Mouse (Mus musculus) hindbrain, embryonic 11.5 days (tissue): ENCODE results near the gene Fbl. TPM values are rescaled to one million over a fixed set of nuclear protein-coding genes. Genes with fewer than 3 reads are reported as not detected.
A peak's percentile ranks its signal among the peaks of the same experiment; 100 is the strongest.

Source experiments
- ATAC-seq: fragments of 200-750 bp; cut with Nextera tagmentation; 2 replicates; pipeline ENCODE4 v1.8.0; 2017; ENCODE audit warnings: mild to moderate bottlenecking, moderate TSS enrichment, moderate library complexity; ENCODE audit not compliant: low FRiP score
- DNase-seq: peaks from one replicate; pipeline ENCODE4 v3.0.0-alpha.2; 2015; ENCODE audit warnings: low spot score
- H3K27ac ChIP-seq: fragments of 300-500 bp; sonication (generic); 2 replicates; pipeline ENCODE4 v1.5.1; 2014; ENCODE audit warnings: mild to moderate bottlenecking, low read depth, low read length
- H3K27me3 ChIP-seq: fragments of 300-500 bp; sonication (generic); 2 replicates; pipeline ENCODE4 v1.6.1; 2014; ENCODE audit warnings: mild to moderate bottlenecking, low read length, moderate library complexity, mixed read lengths; ENCODE audit not compliant: control insufficient read depth, insufficient read depth
- H3K36me3 ChIP-seq: fragments of 300-500 bp; sonication (generic); 2 replicates; pipeline ENCODE4 v1.6.1; 2014; ENCODE audit warnings: mild to moderate bottlenecking, low read length, moderate library complexity, mixed read lengths; ENCODE audit not compliant: control insufficient read depth, insufficient read depth
- H3K4me1 ChIP-seq: fragments of 300-500 bp; sonication (generic); replicated peaks from 2 replicates; pipeline ENCODE4 v1.6.1; 2014; ENCODE audit warnings: low read length, mixed read lengths; ENCODE audit not compliant: control insufficient read depth, insufficient read depth
- H3K4me2 ChIP-seq: fragments of 300-500 bp; sonication (generic); replicated peaks from 2 replicates; pipeline ENCODE4 v1.6.1; 2014; ENCODE audit warnings: mild to moderate bottlenecking, low read depth, low read length
- H3K4me3 ChIP-seq: fragments of 300-500 bp; sonication (generic); 2 replicates; pipeline ENCODE4 v1.5.1; 2014; ENCODE audit warnings: low read depth, low read length
- H3K9ac ChIP-seq: fragments of 300-500 bp; sonication (generic); 2 replicates; pipeline ENCODE4 v1.6.1; 2014; ENCODE audit warnings: low read depth, low read length
- H3K9me3 ChIP-seq: fragments of 300-500 bp; sonication (generic); 2 replicates; pipeline ENCODE4 v1.6.1; 2016; ENCODE audit warnings: low read length; ENCODE audit not compliant: control insufficient read depth
- WGBS: fragments of 180-500 bp; shearing (Covaris S2); extraction: QIAGEN DNeasy Blood & Tissue Kit; methylation state at CpG from one replicate; pipeline ENCODE4 v1.1.7; 2014; 5-methylcytosine and 5-hydroxymethylcytosine counted together
- polyA plus RNA-seq: library from polyadenylated mRNA; unstranded; fragments of >200 nt; fragmentation: Nextera tagmentation; extraction: Ambion mirVana; gene quantifications from 2 replicates; pipeline ENCODE4 v1.2.1, GENCODE M21; 2014

Gene Fbl
- polyA plus RNA-seq, 1 experiment from 2014 or later, result 45.9 TPM

GRCm38 (mm10) chr7:28181376-28181775 is 11.9 kb downstream of the Fbl start:
- H3K9ac ChIP-seq, result no peak overlapping the region
- H3K9me3 ChIP-seq, result no peaks in the 10 kb centered on the region
- ATAC-seq, result no peak
- no peaks in the 10 kb centered on the region for H3K27me3 ChIP-seq
- 91% methylated on average over 12 of the region's 12 CpGs for WGBS
- H3K27ac ChIP-seq, result peak overlapping the region; percentile 96; the same call in 1 of the 2 replicates
- 0 out of 2 replicates have a peak overlapping the region, but pooled peaks have one; percentile 4 for H3K4me3 ChIP-seq
- peak overlapping the region; percentile 56; the same call in 1 of the 2 replicates for H3K4me2 ChIP-seq
- H3K36me3 ChIP-seq, result peaks cover 43% of the 10 kb centered on the region
- no peaks in the 10 kb centered on the region; the same call in 1 of the 2 replicates for H3K4me1 ChIP-seq
- DNase-seq, result no peak

- no peaks in the 10 kb centered on the region for H3K27me3 ChIP-seq
- H3K4me2 ChIP-seq, result no peak overlapping the region
- peaks cover 46% of the 10 kb centered on the region for H3K36me3 ChIP-seq
- no peaks in the 10 kb centered on the region for H3K9me3 ChIP-seq
- DNase-seq (no peak), ATAC-seq (no peak)
- 98% methylated on average over 22 of the region's 22 CpGs for whole genome bisulfite sequencing
- no peak overlapping the region for H3K27ac ChIP-seq
- H3K4me3 ChIP-seq, result no peak overlapping the region
- no peak overlapping the region for H3K9ac ChIP-seq
- no peaks in the 10 kb centered on the region; the same call in 1 of the 2 replicates for H3K4me1 ChIP-seq
These were observed 12.8 kb downstream of the Fbl start for GRCm38 (mm10) chr7:28182320-28182719.

- ATAC-seq, result no peak
- Histone ChIP-seq H3K4me1 (no peaks in the 10 kb centered on the region; the same call in 1 of the 2 replicates), H3K4me3 (no peak overlapping the region), H3K9me3 (no peaks in the 10 kb centered on the region), H3K4me2 (no peak overlapping the region), H3K9ac (no peak overlapping the region), H3K36me3 (peaks cover 50% of the 10 kb centered on the region), H3K27ac (no peak overlapping the region), H3K27me3 (no peaks in the 10 kb centered on the region)
- DNase-seq, result no peak
- WGBS, result 94% methylated on average over 14 of the region's 14 CpGs
These were observed 16.4 kb downstream of the Fbl start for GRCm38 (mm10) chr7:28185884-28186283.

- Histone ChIP-seq H3K9ac (no peak overlapping the region), H3K9me3 (no peaks in the 10 kb centered on the region), H3K4me2 (no peak overlapping the region), H3K4me3 (no peak overlapping the region), H3K36me3 (peaks cover 50% of the 10 kb centered on the region), H3K27me3 (no peaks in the 10 kb centered on the region), H3K4me1 (no peaks in the 10 kb centered on the region), H3K27ac (no peak overlapping the region)
- no peak for DNase-seq
- 90% methylated on average over 8 of the region's 8 CpGs for WGBS
- no peak for ATAC-seq
These were observed 17.1 kb downstream of the Fbl start for GRCm38 (mm10) chr7:28186631-28187030.

GRCm38 (mm10) chr7:28191489-28191888 is 22.0 kb downstream of the Fbl start:
- Histone ChIP-seq H3K4me2 (no peak overlapping the region), H3K9me3 (no peaks in the 10 kb centered on the region), H3K9ac (no peak overlapping the region), H3K36me3 (peaks cover 17% of the 10 kb centered on the region), H3K4me3 (no peak overlapping the region), H3K27me3 (no peaks in the 10 kb centered on the region), H3K27ac (no peak overlapping the region), H3K4me1 (no peaks in the 10 kb centered on the region)
- ATAC-seq (no peak), DNase-seq (no peak)
- WGBS, result 98% methylated on average over 3 of the region's 3 CpGs

GRCm38 (mm10) chr7:28191903-28192302 is 22.4 kb downstream of the Fbl start:
- DNase-seq, result no peak
- ATAC-seq, result no peak
- Histone ChIP-seq H3K27ac (no peak overlapping the region), H3K4me1 (no peaks in the 10 kb centered on the region), H3K9ac (no peak overlapping the region), H3K27me3 (no peaks in the 10 kb centered on the region), H3K9me3 (no peaks in the 10 kb centered on the region), H3K36me3 (peaks cover 14% of the 10 kb centered on the region), H3K4me3 (no peak overlapping the region), H3K4me2 (no peak overlapping the region)
- WGBS, result 95% methylated on average over 1 of the region's 1 CpGs

GRCm38 (mm10) chr7:28195414-28196098 is 26.0 kb downstream of the Fbl start:
- WGBS, result 84% methylated on average over 5 of the region's 5 CpGs
- Histone ChIP-seq H3K4me3 (no peak overlapping the region), H3K4me1 (no peaks in the 10 kb centered on the region), H3K27ac (no peak overlapping the region), H3K36me3 (peaks cover 5% of the 10 kb centered on the region; the same call in 1 of the 2 replicates), H3K27me3 (no peaks in the 10 kb centered on the region), H3K4me2 (no peak overlapping the region), H3K9ac (no peak overlapping the region), H3K9me3 (no peaks in the 10 kb centered on the region)
- no peak for DNase-seq
- ATAC-seq, result no peak

- Histone ChIP-seq H3K4me1 (no peaks in the 10 kb centered on the region), H3K4me3 (no peak overlapping the region), H3K9me3 (no peaks in the 10 kb centered on the region), H3K27me3 (no peaks in the 10 kb centered on the region), H3K9ac (no peak overlapping the region), H3K4me2 (no peak overlapping the region), H3K27ac (no peak overlapping the region), H3K36me3 (peaks cover 5% of the 10 kb centered on the region; the same call in 1 of the 2 replicates)
- ATAC-seq (0 out of 2 replicates have a peak, but pooled peaks have one; percentile 10), DNase-seq (no peak)
- 58% methylated on average over 14 of the region's 14 CpGs for WGBS
These were observed 27.0 kb downstream of the Fbl start for GRCm38 (mm10) chr7:28196528-28196927.

GRCm38 (mm10) chr7:28199054-28199453 is 29.5 kb downstream of the Fbl start:
- no peaks in the 10 kb centered on the region for H3K4me1 ChIP-seq
- no peaks in the 10 kb centered on the region for H3K9me3 ChIP-seq
- no peak for DNase-seq
- no peak for ATAC-seq
- no peaks in the 10 kb centered on the region for H3K27me3 ChIP-seq
- peaks cover 2% of the 10 kb centered on the region; the same call in 1 of the 2 replicates for H3K36me3 ChIP-seq
- no peak overlapping the region for H3K4me2 ChIP-seq
- no peak overlapping the region for H3K9ac ChIP-seq
- no peak overlapping the region for H3K27ac ChIP-seq
- 80% methylated on average over 4 of the region's 4 CpGs for WGBS
- no peak overlapping the region for H3K4me3 ChIP-seq
